Mouse (Mus musculus): Measurements from ENCODE around the gene Tbx6.
A peak's percentile ranks its signal among the peaks of the same experiment; 100 is the strongest.

The Tbx6 gene

DNA sequence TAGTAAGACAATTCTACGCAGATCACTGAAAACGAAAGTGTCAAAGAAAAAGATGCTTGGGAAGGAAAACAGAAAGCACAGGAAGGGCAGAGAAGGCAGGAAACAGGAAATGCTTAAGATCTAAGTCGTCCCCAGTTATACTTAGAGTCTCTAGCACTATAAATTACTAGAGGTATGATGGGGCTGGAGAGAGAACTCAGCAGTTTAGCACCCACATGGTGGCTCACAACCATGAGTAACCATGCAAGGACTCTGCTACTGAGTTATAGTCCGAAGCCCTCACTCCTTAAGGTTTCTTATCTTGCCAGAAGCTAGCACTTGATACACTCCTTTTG lies 13.0 kb downstream of the Tbx6 start:
- DNase-seq (ENCODE audit: low read depth): no peak

DNA sequence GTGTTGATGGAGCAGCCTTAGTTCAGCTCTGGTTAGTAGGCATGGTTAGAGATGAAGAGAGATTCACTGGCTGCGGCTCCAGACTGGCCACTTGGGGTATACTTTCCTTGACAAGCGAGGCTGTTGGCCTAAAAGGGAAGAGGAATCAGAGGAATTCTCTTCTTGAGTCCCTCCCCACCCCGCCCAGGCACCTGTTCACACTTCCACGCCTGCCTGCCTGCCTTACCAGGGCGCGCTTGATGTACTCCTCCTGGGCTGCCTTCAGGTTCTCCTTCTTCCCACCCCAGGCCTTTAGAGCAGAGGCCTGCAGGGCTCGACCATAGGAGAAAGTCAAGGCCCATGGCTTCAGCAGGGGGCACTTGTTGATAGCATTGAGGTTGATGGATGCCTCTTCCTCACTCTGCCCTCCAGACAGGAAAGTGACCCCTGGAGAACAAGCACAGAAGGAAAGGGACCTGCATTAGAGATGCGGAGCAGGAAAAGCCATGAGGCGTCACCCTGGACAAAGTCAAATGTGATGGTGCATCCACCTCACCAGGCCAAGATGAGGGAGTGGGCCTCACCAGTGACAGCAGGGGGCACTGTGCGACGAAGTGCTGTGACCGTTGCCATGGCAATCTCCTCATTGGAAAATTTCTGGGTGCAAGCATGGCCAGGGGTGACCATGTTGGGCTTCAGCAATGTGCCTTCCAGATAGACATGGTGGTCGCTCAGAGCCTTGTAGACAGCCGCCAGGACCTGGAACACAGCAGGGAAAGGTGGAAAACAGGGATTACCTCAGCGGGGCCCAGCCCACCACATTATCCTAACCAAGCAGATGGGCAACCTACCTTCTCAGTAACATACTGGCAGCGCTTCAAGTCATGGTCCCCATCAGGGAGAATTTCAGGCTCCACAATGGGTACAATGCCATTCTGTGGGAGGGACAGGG lies 14.4 kb downstream of the Tbx6 start:
- no peak for DNase-seq (ENCODE audit: low read depth)

DNA sequence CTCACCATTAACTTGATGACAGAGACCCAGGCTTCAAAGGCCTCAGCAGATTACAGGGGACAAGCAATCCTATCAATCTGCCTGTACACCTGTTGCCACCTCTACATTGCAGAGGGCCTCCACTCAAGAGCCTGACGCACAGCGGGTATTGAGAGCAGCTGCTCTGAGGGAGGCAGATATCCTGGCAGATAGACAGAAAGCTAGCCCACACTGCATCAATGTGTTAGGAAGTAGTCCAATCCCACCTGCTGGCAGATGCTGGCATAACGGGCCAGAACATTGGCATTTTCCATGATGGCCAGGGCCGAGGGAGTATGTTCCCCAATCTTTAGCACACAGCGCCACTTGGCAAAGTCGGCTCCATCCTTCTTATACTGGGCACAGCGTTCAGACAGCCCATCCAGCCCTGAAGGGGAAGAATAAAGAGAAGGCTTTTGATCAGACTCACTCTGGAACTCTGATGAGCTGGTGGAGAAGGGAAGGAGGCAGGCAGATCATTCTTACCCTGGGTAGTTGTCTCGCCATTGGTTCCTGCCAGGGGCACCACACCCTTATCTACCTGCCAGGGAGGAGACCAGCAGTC lies 15.2 kb downstream of the Tbx6 start:
- peak; percentile 56 for DNase-seq (ENCODE audit: low read depth)

DNA sequence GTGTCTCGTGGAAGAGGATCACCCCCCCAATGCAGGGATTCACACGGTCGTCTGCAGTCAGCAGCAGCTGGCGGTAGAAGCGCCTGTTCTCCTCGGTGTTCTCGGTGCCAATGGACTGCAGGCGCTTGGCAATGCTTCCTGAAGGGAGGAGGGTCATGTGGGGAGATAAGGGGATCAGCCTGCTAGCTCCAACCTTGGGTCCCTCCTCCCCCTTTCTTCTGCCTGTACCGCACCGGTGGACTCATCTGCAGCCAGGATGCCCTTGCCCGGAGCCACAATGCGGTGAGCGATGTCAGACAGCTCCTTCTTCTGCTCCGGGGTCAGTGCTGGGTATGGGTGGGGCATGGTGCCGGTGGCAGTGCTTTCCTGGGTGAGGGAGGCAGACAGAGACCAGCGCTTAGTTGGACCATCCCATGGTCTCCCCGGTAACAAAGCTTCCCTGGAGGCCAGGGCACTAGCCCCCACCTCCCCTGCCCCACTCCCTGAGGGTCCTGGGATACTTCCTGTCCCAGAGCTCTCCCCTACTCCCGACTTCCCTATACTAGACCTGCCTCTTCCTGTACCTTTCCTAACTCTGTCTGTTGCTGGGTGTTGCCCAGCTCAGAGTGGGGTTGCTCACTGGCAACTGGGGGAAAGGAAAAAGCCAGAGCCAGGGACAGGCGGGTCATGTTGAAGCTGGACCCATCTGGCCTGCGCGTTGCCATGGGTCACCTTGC lies 16.3 kb downstream of the Tbx6 start, which contains the start of gene Fam57b:
Gene Fam57b (plus strand): TSS at position 258 of the 716 bp plus-strand sequence.
- no peak for DNase-seq (ENCODE audit: low read depth)

DNA sequence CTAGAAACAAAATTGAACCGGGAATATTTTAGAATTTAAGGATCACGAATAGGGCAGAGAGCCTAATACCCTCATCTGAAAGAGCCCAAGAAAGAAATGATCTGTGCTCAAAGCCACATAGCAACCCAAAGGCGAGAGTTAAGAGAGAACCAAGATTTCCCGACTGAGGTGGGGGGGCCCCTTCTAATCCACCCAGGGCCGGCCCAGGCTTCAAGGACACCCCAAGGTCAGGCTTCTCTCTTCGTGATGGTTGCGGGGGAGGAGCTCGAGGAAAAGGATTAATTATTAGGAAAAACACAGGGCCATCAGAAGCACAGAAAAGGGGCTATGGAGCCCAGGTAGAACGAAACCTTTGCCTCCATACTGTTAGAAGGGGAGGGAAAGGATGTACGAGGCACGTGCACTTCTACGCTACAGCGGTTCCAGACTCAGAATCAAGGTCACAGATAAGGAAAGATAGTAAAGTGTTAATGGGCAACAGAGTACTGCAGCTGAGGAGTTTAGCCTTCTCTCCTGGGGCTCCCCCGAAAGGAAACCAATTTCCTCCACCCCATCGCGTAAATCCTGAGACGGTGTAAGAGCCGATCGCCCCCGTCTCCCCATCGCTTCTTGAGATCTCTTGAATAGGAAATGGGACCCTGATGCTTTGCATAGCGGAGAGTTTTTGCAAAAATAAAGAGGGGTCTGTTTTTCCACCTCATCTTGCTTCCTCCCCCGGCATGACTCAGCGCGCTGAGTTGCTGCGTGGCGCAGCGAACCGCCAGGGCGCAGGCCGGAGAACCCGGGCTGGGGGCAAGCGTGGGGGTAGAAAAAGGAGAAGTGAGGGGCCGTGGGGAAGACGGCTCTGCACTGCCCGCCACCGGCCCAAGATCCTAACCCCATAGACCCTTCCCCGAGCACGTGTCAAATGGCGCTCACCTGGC lies 17.1 kb downstream of the Tbx6 start:
- no peak for DNase-seq (ENCODE audit: low read depth)

DNA sequence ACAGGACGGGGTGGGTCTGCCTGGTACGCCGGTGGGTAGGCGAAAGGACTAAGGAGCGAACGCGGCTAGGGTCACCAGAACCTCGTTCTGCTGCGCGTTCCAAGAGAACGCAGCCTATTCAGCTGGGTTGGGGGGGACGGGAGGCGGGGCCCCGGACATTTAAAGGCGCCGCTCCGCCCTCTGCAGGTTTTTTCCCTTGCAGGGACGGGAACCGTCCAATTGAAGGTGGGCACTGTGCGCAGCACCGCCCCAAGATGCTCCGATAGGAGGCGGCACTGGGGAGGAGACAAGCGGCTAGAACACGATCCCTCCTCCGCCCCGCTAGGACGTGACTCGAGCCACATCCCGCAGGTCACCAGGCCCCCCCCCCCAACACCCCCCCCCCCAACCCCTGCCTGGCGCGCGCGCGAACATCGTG lies 17.8 kb downstream of the Tbx6 start:
- DNase-seq (ENCODE audit: low read depth): peak; percentile 99

DNA sequence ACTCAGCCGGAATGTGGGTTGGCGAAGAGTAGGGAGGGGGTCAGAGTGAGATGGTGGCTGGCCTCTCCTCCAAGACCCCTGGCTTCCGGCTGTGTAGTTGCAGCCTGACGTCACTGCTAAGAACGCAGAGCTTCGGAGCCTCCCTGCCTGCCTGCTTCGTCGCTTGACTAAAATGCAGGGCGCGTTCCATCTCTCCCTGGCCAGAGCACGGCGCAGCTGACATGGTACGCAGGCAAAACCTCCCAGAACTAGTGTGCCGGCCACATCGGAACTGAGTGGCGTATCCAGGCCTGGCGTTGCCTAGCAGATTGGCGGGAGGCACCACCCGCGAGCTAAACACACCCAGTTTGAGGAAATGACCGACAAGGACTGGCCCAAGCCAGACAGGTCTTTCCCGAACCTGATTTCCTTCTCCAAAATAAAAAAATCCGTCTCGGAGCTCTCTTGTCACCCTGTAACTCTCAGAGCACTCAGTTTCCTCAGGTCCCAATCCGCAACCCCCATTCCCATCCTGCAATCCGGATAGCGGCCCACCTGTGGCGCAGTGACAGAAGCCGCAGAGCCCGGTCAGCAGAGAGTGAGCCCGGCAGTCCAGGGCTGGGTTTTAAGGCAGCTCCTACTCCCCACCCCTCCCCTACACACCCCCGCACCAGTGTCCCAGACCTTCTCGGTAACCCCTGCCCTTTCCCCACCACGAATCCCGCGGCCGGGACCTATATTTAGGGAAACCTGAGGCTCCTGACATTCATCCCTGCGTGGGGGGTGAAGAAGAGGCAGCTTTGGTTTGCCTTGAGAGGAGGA lies 18.4 kb downstream of the Tbx6 start:
- DNase-seq (ENCODE audit: low read depth): no peak

DNA sequence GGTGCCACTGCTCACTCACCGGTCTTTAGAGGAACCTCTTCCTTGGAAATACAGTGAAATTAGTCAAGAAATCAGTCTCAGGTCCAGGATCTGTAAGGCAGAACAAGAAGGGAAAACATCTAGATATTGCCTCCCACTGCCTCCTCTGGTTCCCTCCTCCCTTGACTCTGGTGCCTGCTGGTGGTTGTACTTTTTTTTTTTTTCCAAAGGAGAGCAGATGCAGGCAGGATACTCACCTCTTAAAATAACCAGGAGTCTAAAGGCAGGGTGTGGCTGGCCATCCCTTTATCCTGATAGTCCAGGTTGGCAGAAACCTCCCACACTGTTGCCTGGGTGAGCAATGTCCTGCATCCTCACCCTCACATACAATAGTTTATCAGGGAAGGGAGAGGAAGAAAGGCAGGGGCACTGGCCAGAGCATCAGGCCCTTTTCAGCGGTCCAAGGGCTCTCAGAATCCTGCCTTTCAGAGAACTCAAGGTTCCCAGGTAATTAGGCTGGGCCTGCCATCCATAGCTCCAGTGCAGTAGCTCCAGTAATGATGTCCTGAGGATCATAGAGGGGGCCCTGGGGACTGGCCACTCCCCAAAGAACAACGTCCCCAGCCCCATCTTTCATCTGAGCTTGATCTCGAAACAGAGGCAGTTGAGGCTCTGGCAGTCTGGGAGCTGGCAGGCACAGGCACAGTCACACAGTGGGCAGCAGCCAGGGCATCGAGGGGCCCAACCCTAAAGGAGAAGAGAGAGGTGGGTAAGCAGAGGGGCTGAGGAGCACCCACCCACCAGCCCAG lies 19.2 kb downstream of the Tbx6 start:
- DNase-seq (ENCODE audit: low read depth): no peak

DNA sequence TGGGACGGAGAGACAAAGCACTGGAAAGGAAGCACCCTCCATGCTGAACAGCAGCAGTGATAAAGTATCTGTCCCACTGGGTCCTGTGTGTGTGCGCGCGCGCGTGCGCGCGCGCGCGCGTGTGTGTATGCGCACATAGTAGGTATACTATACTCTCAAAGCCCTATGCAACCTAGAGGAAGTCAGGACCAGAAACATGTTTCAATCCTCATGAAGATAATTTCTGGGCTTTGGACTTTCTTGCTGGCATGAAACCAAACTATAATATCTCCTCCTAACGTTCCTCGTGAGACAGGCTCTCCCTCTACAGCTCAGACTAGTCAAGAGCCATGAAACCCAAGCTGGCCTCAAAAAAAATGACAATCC lies 19.8 kb downstream of the Tbx6 start:
- no peak for DNase-seq (ENCODE audit: low read depth)

DNA sequence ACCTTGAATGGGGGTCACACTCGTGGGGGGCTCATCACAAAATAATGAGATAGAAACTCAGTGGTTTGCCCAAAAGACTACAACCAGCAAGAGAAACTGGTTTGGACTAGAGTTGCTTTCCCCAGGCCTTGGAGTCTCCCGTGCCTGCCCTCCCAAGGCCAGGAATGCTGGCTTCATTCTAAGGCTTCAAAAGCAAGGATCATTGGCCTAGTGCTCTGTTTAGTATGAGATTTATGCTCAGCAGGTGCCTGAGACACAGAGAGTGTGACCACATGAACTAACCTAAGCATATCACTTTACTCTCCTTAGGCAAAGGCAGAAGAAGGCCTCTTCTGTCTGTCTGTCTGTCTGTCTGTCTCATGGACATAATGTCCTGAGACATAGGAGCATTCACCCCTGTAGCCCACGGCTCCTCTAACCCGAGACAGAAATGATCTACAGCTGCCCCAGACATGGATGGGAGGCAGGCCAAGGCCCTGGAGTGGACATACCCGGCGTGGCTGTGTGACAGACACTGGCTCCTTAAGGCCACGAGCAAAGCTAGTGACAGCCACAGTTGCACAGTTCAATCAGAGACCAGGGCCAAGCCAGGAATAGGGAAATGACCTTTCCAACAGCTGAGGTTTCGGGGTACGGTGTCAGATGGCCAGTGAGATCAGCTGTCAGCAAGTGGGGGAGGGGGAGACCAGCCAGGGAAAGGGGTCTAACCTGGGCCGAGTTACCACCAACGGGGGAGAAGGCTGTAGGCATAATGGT lies 21.0 kb downstream of the Tbx6 start:
- no peak for DNase-seq (ENCODE audit: low read depth)

DNA sequence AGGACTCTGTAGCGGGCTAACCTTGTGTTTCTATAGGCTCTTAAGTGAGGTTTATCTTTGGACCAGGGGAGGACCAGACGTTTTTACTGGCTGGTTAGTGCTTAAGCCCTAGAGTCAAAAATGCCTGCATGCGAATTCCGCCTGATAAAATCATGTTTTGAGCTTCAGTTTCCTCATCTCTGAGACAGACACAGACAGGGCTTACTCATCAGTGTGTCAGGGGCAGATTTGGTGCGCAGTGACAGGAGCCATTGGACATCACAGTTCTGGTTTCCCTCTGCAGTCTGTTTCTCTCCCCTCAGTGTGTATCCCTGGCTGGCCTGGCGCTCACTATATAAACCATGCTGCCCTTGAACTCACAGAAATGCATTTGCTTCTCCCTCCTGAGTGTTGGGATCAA lies 21.9 kb downstream of the Tbx6 start:
- peak; percentile 69 for DNase-seq (ENCODE audit: low read depth)

DNA sequence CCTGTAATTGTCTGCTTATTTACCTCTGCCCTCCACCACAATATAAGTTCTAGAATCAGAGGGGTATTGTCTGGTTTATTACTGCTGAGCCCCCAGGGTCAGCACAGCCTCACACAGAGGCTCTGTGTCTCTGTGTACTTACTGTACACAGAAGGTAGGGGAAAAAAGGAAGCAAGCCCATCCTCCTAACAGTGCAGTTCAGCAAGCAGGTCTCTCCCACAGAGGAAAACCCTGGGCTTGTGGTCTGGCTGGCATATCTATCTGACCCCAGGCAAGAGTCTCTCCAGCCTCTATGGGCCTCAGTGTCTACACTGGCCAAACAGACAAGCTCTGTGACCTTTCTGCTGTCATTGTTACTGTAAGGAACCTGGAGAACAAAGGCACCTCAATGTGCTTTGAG lies 22.5 kb downstream of the Tbx6 start:
- peak; percentile 74 for DNase-seq (ENCODE audit: low read depth)

DNA sequence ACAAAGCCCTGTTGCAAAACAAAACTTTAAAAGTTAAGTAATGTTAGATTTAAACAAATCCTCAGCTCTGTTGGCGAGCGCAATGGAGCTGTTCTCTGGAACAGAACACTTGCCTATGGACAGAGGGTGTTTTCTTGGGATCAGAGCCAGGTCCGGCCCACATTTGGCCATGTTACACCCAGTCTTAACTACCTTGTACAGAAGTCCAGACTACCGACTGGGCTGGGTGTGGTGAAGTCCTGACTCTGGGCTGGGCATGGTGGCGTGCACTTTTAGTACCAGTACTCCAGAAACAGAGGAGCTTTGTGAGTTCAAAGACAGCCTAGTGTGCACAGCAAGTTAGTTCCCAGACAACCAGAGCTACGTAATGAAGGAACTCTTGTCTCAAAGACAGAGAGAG lies 25.7 kb downstream of the Tbx6 start:
- no peak for DNase-seq (ENCODE audit: low read depth)

DNA sequence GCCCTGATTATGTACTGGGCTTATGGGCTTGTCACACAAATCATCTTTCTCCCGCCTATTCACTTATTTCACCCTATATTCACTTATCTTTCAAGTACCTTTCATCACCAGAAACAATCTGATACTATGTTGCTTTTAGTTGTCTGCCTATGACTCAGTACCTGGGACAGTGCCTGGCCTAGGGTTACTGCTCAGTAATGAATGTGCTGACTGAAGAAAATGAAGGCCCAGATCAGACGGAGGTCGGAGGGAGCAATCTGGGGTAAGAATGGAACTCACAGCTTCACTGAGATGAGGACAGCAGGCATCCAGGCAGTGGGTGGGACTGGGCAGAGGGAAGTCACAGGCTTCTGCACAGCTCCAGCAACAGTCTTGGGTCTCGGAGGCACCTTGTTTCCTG lies 26.1 kb downstream of the Tbx6 start:
- no peak for DNase-seq (ENCODE audit: low read depth)

DNA sequence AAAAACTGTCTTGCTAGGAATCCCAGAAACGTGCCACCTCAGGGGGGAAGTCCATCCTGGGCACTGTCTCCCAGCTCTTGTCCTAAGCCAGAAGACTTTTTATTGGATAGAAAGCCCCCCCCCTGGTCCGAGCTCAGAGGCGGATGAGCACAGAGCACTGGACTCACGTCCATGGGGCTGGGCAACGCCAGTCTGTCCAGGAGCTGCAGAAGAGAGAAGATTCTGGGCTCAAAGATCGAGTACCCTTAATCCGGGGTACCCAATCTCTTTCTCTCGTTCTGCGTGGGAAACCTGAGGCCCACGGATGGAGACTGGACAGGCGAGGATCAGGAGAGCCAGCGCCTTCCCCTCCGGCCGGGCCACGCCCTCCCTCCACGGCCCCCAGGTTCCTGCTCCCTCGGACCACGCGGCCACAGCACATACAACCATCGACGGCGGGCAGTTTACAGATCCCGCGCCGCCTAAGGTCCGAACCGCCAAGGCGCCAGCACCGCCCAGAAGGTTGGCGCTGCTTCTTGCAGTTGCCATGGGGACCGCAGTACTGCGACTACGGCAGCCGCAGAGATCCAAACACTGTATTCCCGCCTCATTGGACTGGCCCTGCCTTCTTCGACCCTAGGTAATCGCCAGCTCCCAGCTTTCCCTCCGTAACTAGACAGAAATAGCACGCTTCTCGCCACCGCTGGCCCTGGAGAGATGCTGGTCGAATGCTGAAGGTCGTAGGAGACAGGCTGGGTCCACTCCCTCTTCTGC lies 27.6 kb downstream of the Tbx6 start:
- DNase-seq (ENCODE audit: low read depth): peak; percentile 90

DNA sequence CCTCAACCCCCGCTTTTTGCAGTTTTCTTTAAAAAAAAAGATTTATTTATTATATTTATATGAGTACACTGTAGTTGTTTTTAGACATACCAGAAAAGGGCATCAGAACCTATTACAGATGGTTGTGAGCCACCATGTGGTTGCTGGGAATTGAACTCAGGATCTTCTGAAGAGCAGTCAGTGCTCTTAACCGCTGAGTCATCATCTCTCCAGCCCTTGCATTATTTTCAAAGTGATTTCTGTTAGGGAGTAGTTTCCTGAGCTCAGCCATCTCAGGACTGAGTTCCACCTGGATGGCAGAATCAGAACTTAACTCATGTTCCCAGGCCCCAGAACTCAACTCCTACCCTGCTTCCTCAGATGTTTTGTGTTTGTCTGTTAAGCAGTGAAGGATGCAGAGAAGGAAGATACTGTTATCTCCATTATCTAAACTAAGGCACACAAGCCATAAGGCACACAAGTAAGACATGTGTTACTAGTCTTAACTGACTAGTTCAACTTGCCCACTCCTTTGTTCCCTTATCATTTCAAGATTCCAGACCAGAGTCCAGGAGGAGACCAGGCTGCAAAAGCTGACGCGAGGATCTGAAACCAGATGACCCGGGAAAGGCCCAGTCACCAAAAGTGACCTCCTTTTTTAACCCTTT lies 28.6 kb downstream of the Tbx6 start:
- peak; percentile 49 for DNase-seq (ENCODE audit: low read depth)

DNA sequence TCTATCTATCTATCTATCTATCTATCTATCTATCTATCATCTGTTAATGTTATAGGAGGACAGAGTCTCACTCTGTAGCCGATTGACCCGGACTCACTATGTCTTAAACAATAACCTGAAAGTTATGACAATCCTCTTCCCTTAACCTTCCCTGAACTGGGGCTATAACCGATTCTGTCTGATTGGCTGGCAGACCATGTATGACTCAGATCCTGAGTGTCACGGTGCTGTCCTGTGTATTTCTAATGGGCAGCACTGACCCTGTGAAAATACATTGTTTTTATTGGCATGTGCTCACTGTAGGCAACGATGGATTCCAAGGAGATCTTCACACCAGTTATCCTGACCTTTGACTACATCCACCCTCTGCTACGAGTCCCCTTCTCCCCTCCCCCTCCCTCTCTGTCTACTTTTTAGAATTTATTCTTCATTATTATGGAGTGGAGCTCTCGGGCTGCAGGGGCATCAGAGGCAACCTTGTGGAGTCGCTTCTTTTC lies 34.5 kb downstream of the Tbx6 start:
- peak; percentile 68 for DNase-seq (ENCODE audit: low read depth)

DNA sequence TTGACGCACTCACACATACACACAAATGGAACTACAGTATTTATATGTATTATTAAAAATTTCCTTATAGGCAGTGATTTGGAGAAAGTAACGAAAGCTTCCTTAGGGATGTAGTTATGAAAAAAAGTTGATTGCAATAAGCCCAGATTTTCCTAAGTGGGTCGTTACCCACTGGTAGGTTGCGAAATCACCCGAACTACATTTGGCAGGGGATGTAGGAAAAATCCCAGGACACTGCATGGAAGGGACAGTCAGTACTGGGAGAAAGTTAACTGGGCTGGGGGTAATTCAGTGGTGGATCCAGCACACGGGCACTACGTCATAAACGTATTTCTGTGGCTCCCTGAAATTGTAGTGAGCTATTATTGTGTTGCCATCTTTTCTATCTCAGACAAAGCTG lies 35.2 kb downstream of the Tbx6 start:
- DNase-seq (ENCODE audit: low read depth): no peak

All from 416B (cell line).